Mouse (Mus musculus): Measurements from ENCODE around the gene Plxnd1. TPM values are rescaled to one million over a fixed set of nuclear protein-coding genes. Genes with fewer than 3 reads are reported as not detected.

Gene Plxnd1
- polyA plus RNA-seq, 1 experiment from 2014 or later: 46.9 TPM

GRCm38 (mm10) chr6:115911763-115912162, 83.0 kb downstream of the Plxnd1 start:
- H3K27ac ChIP-seq (replicated peaks; ENCODE audit: low read depth, low read length): no peak overlapping the region
- 69% methylated on average over 6 of the region's 6 CpGs for WGBS
- no peaks in the 10 kb centered on the region for H3K9me3 ChIP-seq (ENCODE audit: control insufficient read depth, low read length)
- peaks cover 7% of the 10 kb centered on the region for H3K36me3 ChIP-seq (ENCODE audit: control insufficient read depth, insufficient read depth, low read length)
- H3K4me2 ChIP-seq (ENCODE audit: low read depth, low read length): no peak overlapping the region
- H3K27me3 ChIP-seq (replicated peaks; ENCODE audit: control insufficient read depth, insufficient read depth, low read length): no peaks in the 10 kb centered on the region
- no peak overlapping the region for H3K9ac ChIP-seq (ENCODE audit: low read depth, low read length)
- H3K4me1 ChIP-seq (ENCODE audit: control insufficient read depth, insufficient read depth, low read length): no peaks in the 10 kb centered on the region
- ATAC-seq (ENCODE audit: low read depth): no peak
- DNase-seq (ENCODE audit: low spot score): no peak
- H3K4me3 ChIP-seq (ENCODE audit: low read depth, low read length): no peak overlapping the region

- Histone ChIP-seq H3K27ac (replicated peaks; ENCODE audit: low read depth, low read length) (no peak overlapping the region), H3K4me1 (ENCODE audit: control insufficient read depth, insufficient read depth, low read length) (no peaks in the 10 kb centered on the region), H3K9ac (ENCODE audit: low read depth, low read length) (no peak overlapping the region), H3K36me3 (ENCODE audit: control insufficient read depth, insufficient read depth, low read length) (peaks cover 16% of the 10 kb centered on the region), H3K27me3 (replicated peaks; ENCODE audit: control insufficient read depth, insufficient read depth, low read length) (no peaks in the 10 kb centered on the region), H3K4me3 (ENCODE audit: low read depth, low read length) (no peak overlapping the region), H3K4me2 (ENCODE audit: low read depth, low read length) (no peak overlapping the region), H3K9me3 (ENCODE audit: control insufficient read depth, low read length) (no peaks in the 10 kb centered on the region)
- WGBS: 52% methylated on average over 8 of the region's 8 CpGs
- peak; percentile 51 for ATAC-seq (ENCODE audit: low read depth)
- peak; percentile 59 for DNase-seq (ENCODE audit: low spot score)
These were observed 84.9 kb downstream of the Plxnd1 start for GRCm38 (mm10) chr6:115909940-115910339.

GRCm38 (mm10) chr6:115909052-115909451, 85.8 kb downstream of the Plxnd1 start:
- no peaks in the 10 kb centered on the region for H3K9me3 ChIP-seq (ENCODE audit: control insufficient read depth, low read length)
- H3K27ac ChIP-seq (replicated peaks; ENCODE audit: low read depth, low read length): no peak overlapping the region
- no peak overlapping the region for H3K4me2 ChIP-seq (ENCODE audit: low read depth, low read length)
- no peaks in the 10 kb centered on the region for H3K4me1 ChIP-seq (ENCODE audit: control insufficient read depth, insufficient read depth, low read length)
- H3K9ac ChIP-seq (ENCODE audit: low read depth, low read length): no peak overlapping the region
- no peaks in the 10 kb centered on the region for H3K27me3 ChIP-seq (replicated peaks; ENCODE audit: control insufficient read depth, insufficient read depth, low read length)
- H3K36me3 ChIP-seq (ENCODE audit: control insufficient read depth, insufficient read depth, low read length): peaks cover 16% of the 10 kb centered on the region
- ATAC-seq (ENCODE audit: low read depth) (no peak), DNase-seq (ENCODE audit: low spot score) (no peak)
- 71% methylated on average over 3 of the region's 3 CpGs for WGBS
- no peak overlapping the region for H3K4me3 ChIP-seq (ENCODE audit: low read depth, low read length)

- Histone ChIP-seq H3K27me3 (replicated peaks; ENCODE audit: control insufficient read depth, insufficient read depth, low read length) (no peaks in the 10 kb centered on the region), H3K27ac (replicated peaks; ENCODE audit: low read depth, low read length) (no peak overlapping the region), H3K4me1 (ENCODE audit: control insufficient read depth, insufficient read depth, low read length) (no peaks in the 10 kb centered on the region), H3K4me3 (ENCODE audit: low read depth, low read length) (no peak overlapping the region), H3K4me2 (ENCODE audit: low read depth, low read length) (no peak overlapping the region), H3K9ac (ENCODE audit: low read depth, low read length) (no peak overlapping the region), H3K36me3 (ENCODE audit: control insufficient read depth, insufficient read depth, low read length) (peaks cover 16% of the 10 kb centered on the region), H3K9me3 (ENCODE audit: control insufficient read depth, low read length) (no peaks in the 10 kb centered on the region)
- WGBS: 66% methylated on average over 6 of the region's 6 CpGs
- ATAC-seq (ENCODE audit: low read depth): no peak
- no peak for DNase-seq (ENCODE audit: low spot score)
These were observed 86.3 kb downstream of the Plxnd1 start for GRCm38 (mm10) chr6:115908421-115908982.

- no peak overlapping the region for H3K9ac ChIP-seq (ENCODE audit: low read depth, low read length)
- no peaks in the 10 kb centered on the region for H3K27me3 ChIP-seq (replicated peaks; ENCODE audit: control insufficient read depth, insufficient read depth, low read length)
These were observed 87.9 kb downstream of the Plxnd1 start for GRCm38 (mm10) chr6:115906871-115907270.

GRCm38 (mm10) chr6:115906455-115906854, 88.3 kb downstream of the Plxnd1 start:
- Histone ChIP-seq H3K36me3 (ENCODE audit: control insufficient read depth, insufficient read depth, low read length) (peaks cover 26% of the 10 kb centered on the region), H3K4me3 (ENCODE audit: low read depth, low read length) (no peak overlapping the region), H3K9ac (ENCODE audit: low read depth, low read length) (no peak overlapping the region), H3K4me1 (ENCODE audit: control insufficient read depth, insufficient read depth, low read length) (no peaks in the 10 kb centered on the region), H3K27ac (replicated peaks; ENCODE audit: low read depth, low read length) (no peak overlapping the region), H3K27me3 (replicated peaks; ENCODE audit: control insufficient read depth, insufficient read depth, low read length) (no peaks in the 10 kb centered on the region), H3K9me3 (ENCODE audit: control insufficient read depth, low read length) (no peaks in the 10 kb centered on the region), H3K4me2 (ENCODE audit: low read depth, low read length) (no peak overlapping the region)
- ATAC-seq (ENCODE audit: low read depth) (no peak), DNase-seq (ENCODE audit: low spot score) (no peak)
- WGBS: 93% methylated on average over 1 of the region's 1 CpGs

More at GRCm38 (mm10) chr6:115906871-115907270, 87.9 kb downstream of the Plxnd1 start:
- no peak overlapping the region for H3K4me3 ChIP-seq (ENCODE audit: low read depth, low read length)
- no peak overlapping the region for H3K4me2 ChIP-seq (ENCODE audit: low read depth, low read length)
- no peaks in the 10 kb centered on the region for H3K4me1 ChIP-seq (ENCODE audit: control insufficient read depth, insufficient read depth, low read length)
- ATAC-seq (ENCODE audit: low read depth): no peak
- H3K27ac ChIP-seq (replicated peaks; ENCODE audit: low read depth, low read length): no peak overlapping the region
- H3K36me3 ChIP-seq (ENCODE audit: control insufficient read depth, insufficient read depth, low read length): peaks cover 26% of the 10 kb centered on the region
- 83% methylated on average over 2 of the region's 2 CpGs for WGBS
- no peak for DNase-seq (ENCODE audit: low spot score)
- H3K9me3 ChIP-seq (ENCODE audit: control insufficient read depth, low read length): no peaks in the 10 kb centered on the region

GRCm38 (mm10) chr6:115905568-115905967, 89.2 kb downstream of the Plxnd1 start:
- no peak overlapping the region for H3K4me3 ChIP-seq (ENCODE audit: low read depth, low read length)
- H3K9me3 ChIP-seq (ENCODE audit: control insufficient read depth, low read length): no peaks in the 10 kb centered on the region
- ATAC-seq (ENCODE audit: low read depth) (no peak), DNase-seq (ENCODE audit: low spot score) (no peak)
- H3K9ac ChIP-seq (ENCODE audit: low read depth, low read length): no peak overlapping the region
- no peaks in the 10 kb centered on the region for H3K4me1 ChIP-seq (ENCODE audit: control insufficient read depth, insufficient read depth, low read length)
- 85% methylated on average over 6 of the region's 6 CpGs for WGBS
- no peaks in the 10 kb centered on the region for H3K27me3 ChIP-seq (replicated peaks; ENCODE audit: control insufficient read depth, insufficient read depth, low read length)
- no peak overlapping the region for H3K27ac ChIP-seq (replicated peaks; ENCODE audit: low read depth, low read length)
- no peak overlapping the region for H3K4me2 ChIP-seq (ENCODE audit: low read depth, low read length)
- peaks cover 26% of the 10 kb centered on the region for H3K36me3 ChIP-seq (ENCODE audit: control insufficient read depth, insufficient read depth, low read length)

Other genes with a start within 250 kb of the Plxnd1 start
- gene Tmem40, start 232.6 kb downstream of the Plxnd1 start, polyA plus RNA-seq (2014; fragmentation: Nextera tagmentation; extraction: Ambion mirVana): 7.5 and 7.8 TPM in 2 replicates
- 36.9 and 42.6 TPM in 2 replicates for gene Cand2, start 220.5 kb downstream of the Plxnd1 start, polyA plus RNA-seq (2014; fragmentation: Nextera tagmentation; extraction: Ambion mirVana)
- gene Rpl32, start 186.3 kb downstream of the Plxnd1 start, polyA plus RNA-seq (2014; fragmentation: Nextera tagmentation; extraction: Ambion mirVana): 2,245 and 2,432 TPM in 2 replicates
- gene Efcab12, start 156.6 kb downstream of the Plxnd1 start, polyA plus RNA-seq (2014; fragmentation: Nextera tagmentation; extraction: Ambion mirVana): 0.79 and 0.89 TPM in 2 replicates
- gene Mbd4, start 141.6 kb downstream of the Plxnd1 start, polyA plus RNA-seq (2014; fragmentation: Nextera tagmentation; extraction: Ambion mirVana): 13.3 and 13.4 TPM in 2 replicates
- gene Ift122, start 141.5 kb downstream of the Plxnd1 start, polyA plus RNA-seq (2014; fragmentation: Nextera tagmentation; extraction: Ambion mirVana): 20.4 and 21.8 TPM in 2 replicates
- gene Rho, start 63.3 kb downstream of the Plxnd1 start, polyA plus RNA-seq (2014; fragmentation: Nextera tagmentation; extraction: Ambion mirVana): 0.51 and 1.0 TPM in 2 replicates
- not detected in 2 replicates for gene H1foo, start 50.1 kb downstream of the Plxnd1 start, polyA plus RNA-seq (2014; fragmentation: Nextera tagmentation; extraction: Ambion mirVana)
- 10.7 and 11.1 TPM in 2 replicates for gene Tmcc1, start 198.5 kb upstream of the Plxnd1 start, polyA plus RNA-seq (2014; fragmentation: Nextera tagmentation; extraction: Ambion mirVana)
- gene Washc2, start 213.0 kb upstream of the Plxnd1 start, polyA plus RNA-seq (2014; fragmentation: Nextera tagmentation; extraction: Ambion mirVana): 36.9 and 43.3 TPM in 2 replicates